9 mouse cellular contexts compared by ENCODE assay signal in genomic region chr1:170538481-170539061, GRCm38 (mm10). TPM values are rescaled to one million over a fixed set of nuclear protein-coding genes. Genes with fewer than 3 reads are reported as not detected.
DNase-seq lines count a peak whose midpoint lies in the region; TF ChIP-seq lines count a peak whose summit lies in the region.
"Had no signal": no experiment of that assay in that cellular context is flagged by ENCODE, and none has a peak within 500 bp of the region (broad histone marks: within the 10 kb centered on the region; RNA-seq: fewer than 3 reads in every experiment).

No protein-coding gene starts in this region.

- TF ChIP-seq CTCF in layer of hippocampus, adult 2 months (conservative IDR thresholded peaks at IDR 0.05): no peak

- no peak overlapping the region; the same call in 1 of the 2 replicates for H3K4me3 ChIP-seq in layer of hippocampus, adult 2 months

- peak in 1 of 2 experiments; percentile 37 for DNase-seq in layer of hippocampus, adult 2 months (ENCODE audit: low spot score in 2 of 2)
- DNase-seq in layer of hippocampus, adult 11-12 months (ENCODE audit: low spot score): no peak
- peak; percentile 68 for DNase-seq in cerebellum, adult 11-12 months
- peak; percentile 73 for DNase-seq in cerebellum, adult 9-11 months
- peak; percentile 75 to 83 for DNase-seq in kidney, adult 8-10 months
- no peak for DNase-seq in urinary bladder, postnatal 36 days (ENCODE audit: low spot score in 2 of 2)
- no peak for DNase-seq in spleen, postnatal 14 days (ENCODE audit: low spot score in 2 of 2)
- DNase-seq: lung, embryonic 14.5 days; right cerebral cortex, postnatal 25 days had no signal

- H3K27ac ChIP-seq in layer of hippocampus, adult 2 months: peak overlapping the region; percentile 80

RNA-seq across cellular contexts. Expression of gene Nos1ap, which starts 51.1 kb away (rescaled TPM):
- 100 to 1,000 TPM; 207 to 209 TPM for total RNA-seq in layer of hippocampus, adult 2 months (2021)

Comparison
In these comparisons a context has a peak if more than half of its experiments do, and no peak if none do; other contexts are left out.
1. DNase-seq: peak in cerebellum, adult 11-12 months (single experiment), cerebellum, adult 9-11 months (single experiment) and kidney, adult 8-10 months (2 of 2); none in layer of hippocampus, adult 11-12 months (single experiment), urinary bladder, postnatal 36 days (0 of 2) and spleen, postnatal 14 days (0 of 2).